Mouse (Mus musculus) heart, embryonic 12.5 days (tissue): Measurements from ENCODE around the gene Fam129b. TPM values are rescaled to one million over a fixed set of nuclear protein-coding genes. Genes with fewer than 3 reads are reported as not detected.

Source experiments
- ATAC-seq: fragments of 200-750 bp; cut with Nextera tagmentation; 2 replicates; pipeline ENCODE4 v1.8.0; 2017; ENCODE audit warnings: moderate TSS enrichment, moderate library complexity; ENCODE audit not compliant: insufficient number of reproducible peaks, low FRiP score
- H3K27ac ChIP-seq: fragments of 300-500 bp; sonication (generic); 2 replicates; pipeline ENCODE4 v1.5.1; 2016; ENCODE audit warnings: mild to moderate bottlenecking, moderate library complexity; ENCODE audit not compliant: poor library complexity, severe bottlenecking
- H3K27me3 ChIP-seq: fragments of 300-500 bp; sonication (generic); replicated peaks from 2 replicates; pipeline ENCODE4 v1.6.1; 2016; ENCODE audit warnings: mild to moderate bottlenecking, moderate library complexity
- H3K36me3 ChIP-seq: fragments of 300-500 bp; sonication (generic); 2 replicates; pipeline ENCODE4 v1.6.1; 2016; ENCODE audit warnings: mild to moderate bottlenecking, moderate library complexity
- H3K4me1 ChIP-seq: fragments of 300-500 bp; sonication (generic); replicated peaks from 2 replicates; pipeline ENCODE4 v1.6.1; 2016; ENCODE audit warnings: mild to moderate bottlenecking
- H3K4me2 ChIP-seq: fragments of 300-500 bp; sonication (generic); 2 replicates; pipeline ENCODE4 v1.6.1; 2016; ENCODE audit warnings: mild to moderate bottlenecking, moderate library complexity
- H3K4me3 ChIP-seq: fragments of 300-500 bp; sonication (generic); 2 replicates; pipeline ENCODE4 v1.5.1; 2016; ENCODE audit warnings: mild to moderate bottlenecking
- H3K9ac ChIP-seq: fragments of 300-500 bp; sonication (generic); 2 replicates; pipeline ENCODE4 v1.6.1; 2016; ENCODE audit warnings: mild to moderate bottlenecking, moderate library complexity
- H3K9me3 ChIP-seq: fragments of 300-500 bp; sonication (generic); replicated peaks from 2 replicates; pipeline ENCODE4 v1.6.1; 2016; ENCODE audit warnings: mild to moderate bottlenecking, moderate library complexity
- WGBS: fragments of 180-500 bp; shearing (Covaris S2); methylation state at CpG from one replicate; pipeline ENCODE4 v1.1.7; 2016; 5-methylcytosine and 5-hydroxymethylcytosine counted together
- polyA plus RNA-seq: library from polyadenylated mRNA; unstranded; fragments of >200 nt; fragmentation: Nextera tagmentation; extraction: Ambion mirVana; gene quantifications from 2 replicates; pipeline ENCODE4 v1.2.1, GENCODE M21; 2016

Gene Fam129b
- polyA plus RNA-seq, 1 experiment from 2014 or later = 62.0 TPM

GRCm38 (mm10) chr2:32911639-32912182, 35.8 kb downstream of the Fam129b start:
- H3K4me2 ChIP-seq = no peak overlapping the region
- no peak overlapping the region for H3K27ac ChIP-seq
- peaks cover 40% of the 10 kb centered on the region for H3K36me3 ChIP-seq
- no peaks in the 10 kb centered on the region for H3K27me3 ChIP-seq
- no peaks in the 10 kb centered on the region for H3K9me3 ChIP-seq
- no peak overlapping the region for H3K9ac ChIP-seq
- no peak for ATAC-seq
- H3K4me1 ChIP-seq = peaks cover 63% of the 10 kb centered on the region
- 78% methylated on average over 7 of the region's 7 CpGs for WGBS
- no peak overlapping the region for H3K4me3 ChIP-seq

GRCm38 (mm10) chr2:32912210-32912804, 36.4 kb downstream of the Fam129b start:
- Histone ChIP-seq H3K27ac (no peak overlapping the region), H3K4me2 (no peak overlapping the region), H3K36me3 (peaks cover 40% of the 10 kb centered on the region), H3K4me3 (no peak overlapping the region), H3K4me1 (peaks cover 62% of the 10 kb centered on the region), H3K9ac (no peak overlapping the region), H3K9me3 (no peaks in the 10 kb centered on the region), H3K27me3 (no peaks in the 10 kb centered on the region)
- WGBS = 26% methylated on average over 19 of the region's 19 CpGs
- no peak for ATAC-seq

- H3K4me1 ChIP-seq = peaks cover 45% of the 10 kb centered on the region
- no peak for ATAC-seq
- WGBS = 68% methylated on average over 5 of the region's 5 CpGs
- H3K4me2 ChIP-seq = no peak overlapping the region
- H3K9ac ChIP-seq = peak overlapping the region; percentile 67
- no peaks in the 10 kb centered on the region for H3K9me3 ChIP-seq
- no peaks in the 10 kb centered on the region for H3K27me3 ChIP-seq
- H3K36me3 ChIP-seq = peaks cover 61% of the 10 kb centered on the region
- H3K4me3 ChIP-seq = no peak overlapping the region
- H3K27ac ChIP-seq = peak overlapping the region; percentile 96
Observed at GRCm38 (mm10) chr2:32914362-32914761, 38.4 kb downstream of the Fam129b start.

- Histone ChIP-seq H3K9me3 (no peaks in the 10 kb centered on the region), H3K4me3 (no peak overlapping the region), H3K9ac (peak overlapping the region; percentile 67), H3K4me1 (peaks cover 44% of the 10 kb centered on the region), H3K4me2 (0 out of 2 replicates have a peak overlapping the region, but pooled peaks have one; percentile 4), H3K36me3 (peaks cover 63% of the 10 kb centered on the region), H3K27ac (peak overlapping the region; percentile 96), H3K27me3 (no peaks in the 10 kb centered on the region)
- peak; percentile 89 for ATAC-seq
- WGBS = 16% methylated on average over 3 of the region's 3 CpGs
Observed at GRCm38 (mm10) chr2:32914896-32915295, 39.0 kb downstream of the Fam129b start.

GRCm38 (mm10) chr2:32917526-32917925, 41.6 kb downstream of the Fam129b start:
- no peak overlapping the region for H3K4me2 ChIP-seq
- H3K9me3 ChIP-seq = no peaks in the 10 kb centered on the region
- no peak overlapping the region for H3K4me3 ChIP-seq
- peaks cover 69% of the 10 kb centered on the region for H3K36me3 ChIP-seq
- no peak overlapping the region for H3K27ac ChIP-seq
- H3K9ac ChIP-seq = 0 out of 2 replicates have a peak overlapping the region, but pooled peaks have one; percentile 37
- H3K27me3 ChIP-seq = no peaks in the 10 kb centered on the region
- no peak for ATAC-seq
- WGBS = 72% methylated on average over 11 of the region's 11 CpGs
- H3K4me1 ChIP-seq = peaks cover 27% of the 10 kb centered on the region

GRCm38 (mm10) chr2:32918391-32918790, 42.5 kb downstream of the Fam129b start:
- Histone ChIP-seq H3K9ac (no peak overlapping the region), H3K4me3 (no peak overlapping the region), H3K9me3 (no peaks in the 10 kb centered on the region), H3K36me3 (peaks cover 72% of the 10 kb centered on the region), H3K4me1 (peaks cover 27% of the 10 kb centered on the region), H3K27me3 (no peaks in the 10 kb centered on the region), H3K27ac (no peak overlapping the region), H3K4me2 (no peak overlapping the region)
- WGBS = 82% methylated on average over 9 of the region's 9 CpGs
- no peak for ATAC-seq

- no peak overlapping the region for H3K4me2 ChIP-seq
- peaks cover 8% of the 10 kb centered on the region; the same call in 1 of the 2 replicates for H3K4me1 ChIP-seq
- H3K9ac ChIP-seq = no peak overlapping the region
- 80% methylated on average over 7 of the region's 7 CpGs for WGBS
- peaks cover 91% of the 10 kb centered on the region for H3K36me3 ChIP-seq
- no peak overlapping the region for H3K27ac ChIP-seq
- no peaks in the 10 kb centered on the region for H3K27me3 ChIP-seq
- H3K4me3 ChIP-seq = no peak overlapping the region
- ATAC-seq = no peak
- no peaks in the 10 kb centered on the region for H3K9me3 ChIP-seq
Observed at GRCm38 (mm10) chr2:32921235-32921634, 45.3 kb downstream of the Fam129b start.

GRCm38 (mm10) chr2:32921801-32922380, 46.0 kb downstream of the Fam129b start:
- Histone ChIP-seq H3K4me1 (peaks cover 7% of the 10 kb centered on the region; the same call in 1 of the 2 replicates), H3K4me3 (no peak overlapping the region), H3K9me3 (no peaks in the 10 kb centered on the region), H3K27ac (no peak overlapping the region), H3K9ac (no peak overlapping the region), H3K36me3 (peaks cover 96% of the 10 kb centered on the region), H3K27me3 (no peaks in the 10 kb centered on the region), H3K4me2 (no peak overlapping the region)
- WGBS = 90% methylated on average over 15 of the region's 15 CpGs
- ATAC-seq = no peak

GRCm38 (mm10) chr2:32922564-32922963, 46.6 kb downstream of the Fam129b start:
- 0 out of 2 replicates have a peak, but pooled peaks cover under 1% of the 10 kb centered on the region for H3K4me1 ChIP-seq
- H3K27ac ChIP-seq = no peak overlapping the region
- H3K4me3 ChIP-seq = no peak overlapping the region
- 88% methylated on average over 13 of the region's 13 CpGs for WGBS
- no peaks in the 10 kb centered on the region for H3K27me3 ChIP-seq
- no peak for ATAC-seq
- H3K4me2 ChIP-seq = no peak overlapping the region
- H3K36me3 ChIP-seq = peaks cover 99% of the 10 kb centered on the region
- no peak overlapping the region for H3K9ac ChIP-seq
- H3K9me3 ChIP-seq = no peaks in the 10 kb centered on the region

- ATAC-seq = no peak
- 90% methylated on average over 24 of the region's 24 CpGs for WGBS
- Histone ChIP-seq H3K9ac (no peak overlapping the region), H3K4me3 (no peak overlapping the region), H3K27me3 (no peaks in the 10 kb centered on the region), H3K36me3 (peaks cover 87% of the 10 kb centered on the region), H3K9me3 (no peaks in the 10 kb centered on the region), H3K4me2 (no peak overlapping the region), H3K27ac (no peak overlapping the region), H3K4me1 (no peaks in the 10 kb centered on the region)
Observed at GRCm38 (mm10) chr2:32923551-32924250, 47.8 kb downstream of the Fam129b start.

GRCm38 (mm10) chr2:32924306-32924844, 48.5 kb downstream of the Fam129b start:
- no peak for ATAC-seq
- Histone ChIP-seq H3K4me2 (no peak overlapping the region), H3K9ac (no peak overlapping the region), H3K9me3 (no peaks in the 10 kb centered on the region), H3K27ac (no peak overlapping the region), H3K4me1 (no peaks in the 10 kb centered on the region), H3K36me3 (peaks cover 87% of the 10 kb centered on the region), H3K4me3 (no peak overlapping the region), H3K27me3 (no peaks in the 10 kb centered on the region)
- WGBS = 73% methylated on average over 10 of the region's 10 CpGs
